ENCODE assay signal across 27 mouse cellular contexts in genomic region chr14:79989785-79990184, GRCm38 (mm10). TPM values are rescaled to one million over a fixed set of nuclear protein-coding genes. Genes with fewer than 3 reads are reported as not detected.
DNase-seq lines count a peak whose midpoint lies in the region; ATAC-seq and TF ChIP-seq lines count a peak whose summit lies in the region.
"Had no signal": no experiment of that assay in that cellular context is flagged by ENCODE, and none has a peak within 500 bp of the region (broad histone marks: within the 10 kb centered on the region; RNA-seq: fewer than 3 reads in every experiment).

No protein-coding gene starts in this region.

- DNase-seq in heart, adult 11 months: peak; percentile 53
- no peak for DNase-seq in heart, adult 8-10 months (ENCODE audit: low spot score)
- peak; percentile 25 for DNase-seq in lung, embryonic 14.5 days
- no peak for DNase-seq in lung, postnatal 14 days
- DNase-seq in stomach, postnatal 0 days (ENCODE audit: low spot score): no peak
- DNase-seq in urinary bladder, adult 2 months (ENCODE audit: low spot score): no peak
- DNase-seq: adrenal gland, adult 8-10 months; adrenal gland, postnatal 25 days; cerebellum, adult 11-12 months; cerebellum, adult 8-10 months; cerebellum, postnatal 10 days; cerebellum, postnatal 36 days; embryo, embryonic 11 days; gastrocnemius, postnatal 25 days; heart, adult 2 months had no signal

- no peak overlapping the region for H3K9ac ChIP-seq in lung, embryonic 14.5 days
- no peak overlapping the region for H3K9ac ChIP-seq in stomach, embryonic 14.5 days (replicated peaks; ENCODE audit: low read depth, low read length)
- no peak overlapping the region for H3K9ac ChIP-seq in stomach, postnatal 0 days (ENCODE audit: low read length)
- H3K9ac ChIP-seq: embryonic facial prominence, embryonic 13.5 days; forebrain, embryonic 12.5 days; forebrain, embryonic 15.5 days; hindbrain, embryonic 14.5 days had no signal

- H3K27me3 ChIP-seq in lung, embryonic 14.5 days (ENCODE audit: insufficient read depth, low read length): no peaks in the 10 kb centered on the region
- no peaks in the 10 kb centered on the region for H3K27me3 ChIP-seq in stomach, embryonic 14.5 days (ENCODE audit: control insufficient read depth, insufficient read depth, low read length)
- H3K27me3 ChIP-seq in stomach, postnatal 0 days (ENCODE audit: control insufficient read depth, insufficient read depth, low read length): no peaks in the 10 kb centered on the region
- H3K27me3 ChIP-seq: embryonic facial prominence, embryonic 13.5 days; forebrain, embryonic 12.5 days; forebrain, embryonic 15.5 days had no signal

- no peaks in the 10 kb centered on the region for H3K9me3 ChIP-seq in lung, embryonic 14.5 days (ENCODE audit: low read depth, low read length)
- no peaks in the 10 kb centered on the region for H3K9me3 ChIP-seq in stomach, embryonic 14.5 days (ENCODE audit: control insufficient read depth, low read depth, low read length)
- H3K9me3 ChIP-seq in stomach, postnatal 0 days (ENCODE audit: control insufficient read depth, low read length): no peaks in the 10 kb centered on the region
- H3K9me3 ChIP-seq: embryonic facial prominence, embryonic 10.5 days; embryonic facial prominence, embryonic 13.5 days; forebrain, embryonic 12.5 days; forebrain, embryonic 15.5 days had no signal

- no peak overlapping the region for H3K4me3 ChIP-seq in lung, embryonic 14.5 days (ENCODE audit: low read depth, low read length)
- no peak overlapping the region for H3K4me3 ChIP-seq in stomach, embryonic 14.5 days (ENCODE audit: low read depth, low read length)
- H3K4me3 ChIP-seq in stomach, postnatal 0 days (ENCODE audit: low read depth, low read length): no peak overlapping the region
- H3K4me3 ChIP-seq: embryonic facial prominence, embryonic 10.5 days; embryonic facial prominence, embryonic 13.5 days; erythroblast, embryonic 14.5 days; forebrain, embryonic 12.5 days; forebrain, embryonic 15.5 days; heart, adult 2 months had no signal

- no peak for TF ChIP-seq CTCF in lung, embryonic 14.5 days (IDR thresholded peaks at IDR 0.05; ENCODE audit: low read depth)
- no peak for TF ChIP-seq CTCF in stomach, postnatal 0 days (IDR thresholded peaks at IDR 0.05; ENCODE audit: low read depth)

- 0 out of 2 replicates have a peak, but pooled peaks have one; percentile 19 for ATAC-seq in lung, embryonic 14.5 days (ENCODE audit: insufficient read depth)
- peak; percentile 50; the same call in 1 of the 2 replicates for ATAC-seq in stomach, embryonic 14.5 days (ENCODE audit: insufficient number of reproducible peaks, insufficient read depth, low FRiP score, low read depth)
- no peak for ATAC-seq in stomach, postnatal 0 days (ENCODE audit: low FRiP score, low TSS enrichment)
- ATAC-seq: activated CD4-positive, CD25-positive, alpha-beta regulatory T cell, adult 4 months; forebrain, embryonic 15.5 days had no signal

- no peaks in the 10 kb centered on the region for H3K4me1 ChIP-seq in lung, embryonic 14.5 days (ENCODE audit: insufficient read depth)
- H3K4me1 ChIP-seq in stomach, embryonic 14.5 days (ENCODE audit: control insufficient read depth, insufficient read depth, low read length): peaks cover 11% of the 10 kb centered on the region
- 0 out of 2 replicates have a peak, but pooled peaks cover 3% of the 10 kb centered on the region for H3K4me1 ChIP-seq in stomach, postnatal 0 days (replicated peaks; ENCODE audit: control insufficient read depth, insufficient read depth)
- H3K4me1 ChIP-seq: embryonic facial prominence, embryonic 10.5 days; embryonic facial prominence, embryonic 13.5 days; forebrain, embryonic 12.5 days; forebrain, embryonic 15.5 days had no signal

- no peak overlapping the region for H3K27ac ChIP-seq in lung, embryonic 14.5 days (ENCODE audit: low read depth)
- H3K27ac ChIP-seq in stomach, embryonic 14.5 days (ENCODE audit: low read length): no peak overlapping the region
- H3K27ac ChIP-seq in stomach, postnatal 0 days (replicated peaks): no peak overlapping the region
- H3K27ac ChIP-seq: embryonic facial prominence, embryonic 10.5 days; embryonic facial prominence, embryonic 13.5 days; forebrain, embryonic 12.5 days; forebrain, embryonic 15.5 days; heart, adult 2 months; hindbrain, embryonic 14.5 days had no signal

- 43% methylated on average over 4 of the region's 4 CpGs for WGBS in lung, embryonic 14.5 days
- WGBS in stomach, embryonic 14.5 days: 53% methylated on average over 4 of the region's 4 CpGs
- WGBS in stomach, postnatal 0 days: 50% methylated on average over 4 of the region's 4 CpGs

- no peaks in the 10 kb centered on the region for H3K36me3 ChIP-seq in lung, embryonic 14.5 days (ENCODE audit: insufficient read depth)
- H3K36me3 ChIP-seq in stomach, embryonic 14.5 days (ENCODE audit: control insufficient read depth, insufficient read depth, low read length): no peaks in the 10 kb centered on the region
- H3K36me3 ChIP-seq in stomach, postnatal 0 days (ENCODE audit: control insufficient read depth, insufficient read depth, low read length): no peaks in the 10 kb centered on the region
- H3K36me3 ChIP-seq: embryonic facial prominence, embryonic 10.5 days; embryonic facial prominence, embryonic 13.5 days; forebrain, embryonic 12.5 days; forebrain, embryonic 15.5 days had no signal

- TF ChIP-seq EP300 in stomach, postnatal 0 days (optimal IDR thresholded peaks at IDR 0.05): no peak

- no peak overlapping the region for H3K4me2 ChIP-seq in lung, embryonic 14.5 days
- H3K4me2 ChIP-seq in stomach, embryonic 14.5 days (replicated peaks; ENCODE audit: low read depth, low read length): no peak overlapping the region
- H3K4me2 ChIP-seq in stomach, postnatal 0 days (replicated peaks; ENCODE audit: low read depth): no peak overlapping the region
- H3K4me2 ChIP-seq: embryonic facial prominence, embryonic 13.5 days; forebrain, embryonic 12.5 days; forebrain, embryonic 15.5 days; heart, embryonic 11.5 days; hindbrain, embryonic 14.5 days had no signal

RNA-seq across cellular contexts. Expression of gene Olfm4, which starts 5.9 kb away (rescaled TPM):
- total RNA-seq in heart, adult 8-10 months (2022): not detected
- 0.82 and 1.4 TPM in 2 replicates for polyA plus RNA-seq in lung, embryonic 14.5 days (2014; fragmentation: Nextera tagmentation; extraction: Ambion mirVana)
- 5.4 and 6.0 TPM in 2 replicates for polyA plus RNA-seq in stomach, embryonic 14.5 days (2014; fragmentation: Nextera tagmentation; extraction: Ambion mirVana)
- 82.9 and 94.5 TPM in 2 replicates for polyA plus RNA-seq in stomach, postnatal 0 days (2015; fragmentation: Nextera tagmentation; extraction: Ambion mirVana)
- 0.03 TPM in 1 of 2 replicates, not detected in the other for polyA plus RNA-seq in urinary bladder, adult 2 months (2012; rRNA removed)
- total RNA-seq: adrenal gland, adult 8-10 months; adrenal gland, postnatal 25 days; ES-E14; gastrocnemius, adult 8-10 months; gastrocnemius, postnatal 25 days; heart, adult 2 months; heart, postnatal 25 days had no signal
- polyA plus RNA-seq: activated CD4-positive, CD25-positive, alpha-beta regulatory T cell, adult 4 months; erythroblast, embryonic 14.5 days; heart, adult 2 months had no signal

Comparison
In these comparisons a context has a peak if more than half of its experiments do, and no peak if none do; other contexts are left out.
1. DNase-seq: peak in heart, adult 11 months (single experiment) and lung, embryonic 14.5 days (single experiment); none in heart, adult 8-10 months (single experiment), lung, postnatal 14 days (single experiment), stomach, postnatal 0 days (single experiment) and urinary bladder, adult 2 months (single experiment).
2. RNA of gene Olfm4, which starts 5.9 kb away (polyA plus RNA-seq): 82.9 to 94.5 TPM in stomach, postnatal 0 days; 5.4 to 6.0 TPM in stomach, embryonic 14.5 days, 0.82 to 1.4 TPM in lung, embryonic 14.5 days and 0.03 TPM in urinary bladder, adult 2 months; every median in the first group is over 10 times any median in the second.